Mouse (Mus musculus): ENCODE data around the gene Sstr3. TPM values are rescaled to one million over a fixed set of nuclear protein-coding genes. Genes with fewer than 3 reads are reported as not detected.

The Sstr3 gene
- polyA plus RNA-seq, 1 experiment from 2014 or later = not detected

DNA sequence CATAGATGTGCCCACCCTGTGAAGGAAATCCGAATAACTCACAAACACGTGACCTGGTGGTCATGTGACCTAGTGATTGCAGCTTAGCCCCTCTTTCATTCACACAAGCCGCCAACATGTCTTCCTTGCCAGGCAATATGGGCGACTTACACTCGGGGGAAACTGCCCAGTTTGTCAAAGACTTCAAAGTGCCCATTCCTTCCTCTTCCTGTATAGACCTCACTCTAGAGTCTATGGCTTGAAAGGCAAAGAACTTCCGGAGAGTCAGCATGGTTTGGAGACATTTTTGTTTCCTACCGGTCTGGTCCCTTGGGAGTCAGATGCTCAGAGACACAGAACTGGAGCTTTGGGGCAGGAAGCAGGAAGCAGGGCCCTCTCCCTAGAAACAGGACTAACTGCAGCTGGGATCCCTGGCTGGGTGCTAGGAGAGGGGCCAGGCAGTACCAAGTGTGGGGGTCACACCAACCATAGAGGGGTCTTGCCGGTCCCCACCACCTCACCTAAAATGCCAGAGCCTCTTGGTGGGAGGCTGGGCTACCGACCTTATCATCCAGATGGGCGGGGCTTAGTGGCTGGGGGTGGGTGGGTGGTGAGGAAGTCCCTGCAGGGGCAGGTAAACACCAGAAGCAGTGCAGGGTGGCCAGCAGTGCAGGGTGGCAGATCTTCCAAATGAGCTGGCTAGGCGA is 15.6 kb downstream of the Sstr3 start:
- Histone ChIP-seq H3K9ac (peak overlapping the region; percentile 85), H3K27ac (replicated peaks) (peak overlapping the region; percentile 88), H3K4me1 (peaks cover 48% of the 10 kb centered on the region), H3K4me2 (peak overlapping the region; percentile 78), H3K27me3 (replicated peaks) (no peaks in the 10 kb centered on the region), H3K9me3 (no peaks in the 10 kb centered on the region), H3K36me3 (peaks cover 11% of the 10 kb centered on the region), H3K4me3 (peak overlapping the region; percentile 57)
- 31% methylated on average over 11 of the region's 11 CpGs for WGBS
- no peak for ATAC-seq (ENCODE audit: extremely low read depth, insufficient number of reproducible peaks, low FRiP score, low TSS enrichment)

DNA sequence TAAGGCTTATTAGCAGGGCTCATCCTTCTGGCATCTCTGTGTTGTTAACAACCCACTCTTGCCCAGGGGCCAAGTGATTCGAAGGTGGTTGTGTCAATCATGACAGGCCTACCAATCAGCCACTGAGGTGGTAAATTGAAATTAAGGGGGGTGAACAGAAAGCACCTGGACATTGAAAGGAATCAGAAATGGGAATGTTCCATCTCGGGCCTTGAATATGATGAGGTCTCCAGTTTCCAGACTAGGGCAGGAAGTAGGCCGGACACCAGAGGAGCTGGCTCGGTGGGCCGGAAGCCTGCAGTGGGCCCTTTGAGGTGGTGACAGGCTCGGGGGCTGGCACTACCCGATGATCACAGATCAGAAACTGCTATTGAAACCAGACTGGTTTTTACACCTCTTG is 16.5 kb downstream of the Sstr3 start:
- Histone ChIP-seq H3K4me2 (peak overlapping the region; percentile 78), H3K4me3 (peak overlapping the region; percentile 57), H3K27me3 (replicated peaks) (no peaks in the 10 kb centered on the region; the same call in 1 of the 2 replicates), H3K4me1 (peaks cover 48% of the 10 kb centered on the region), H3K36me3 (peaks cover 11% of the 10 kb centered on the region), H3K27ac (replicated peaks) (peak overlapping the region; percentile 88), H3K9ac (peak overlapping the region; percentile 85), H3K9me3 (no peaks in the 10 kb centered on the region)
- no peak for ATAC-seq (ENCODE audit: extremely low read depth, insufficient number of reproducible peaks, low FRiP score, low TSS enrichment)
- WGBS = 41% methylated on average over 7 of the region's 7 CpGs

DNA sequence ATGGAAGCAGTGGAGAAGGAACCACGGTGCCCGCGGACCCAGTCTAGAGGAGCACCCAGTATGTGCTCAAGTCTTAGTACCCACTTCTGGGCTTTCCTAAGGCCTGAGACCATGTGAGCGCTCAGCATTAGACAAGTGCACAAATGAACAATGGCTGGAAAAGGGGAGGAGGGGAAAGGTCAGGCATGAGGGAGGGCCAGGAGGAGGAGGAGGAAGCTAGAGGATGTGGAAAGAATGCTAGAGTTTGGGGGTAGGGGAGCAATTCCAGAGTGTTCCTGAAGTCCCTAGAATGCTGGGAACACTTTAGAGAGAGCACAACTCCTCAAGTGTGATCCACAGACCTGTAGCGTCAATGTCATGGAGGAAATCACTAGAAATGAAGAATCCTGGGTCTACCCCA is 20.3 kb downstream of the Sstr3 start:
- Histone ChIP-seq H3K4me3 (no peak overlapping the region), H3K9ac (no peak overlapping the region), H3K4me2 (no peak overlapping the region), H3K27ac (replicated peaks) (no peak overlapping the region), H3K4me1 (peaks cover 37% of the 10 kb centered on the region), H3K36me3 (peaks cover 11% of the 10 kb centered on the region), H3K9me3 (no peaks in the 10 kb centered on the region), H3K27me3 (replicated peaks) (peaks cover 2% of the 10 kb centered on the region; the same call in 1 of the 2 replicates)
- ATAC-seq (ENCODE audit: extremely low read depth, insufficient number of reproducible peaks, low FRiP score, low TSS enrichment) = no peak
- 80% methylated on average over 5 of the region's 5 CpGs for WGBS

DNA sequence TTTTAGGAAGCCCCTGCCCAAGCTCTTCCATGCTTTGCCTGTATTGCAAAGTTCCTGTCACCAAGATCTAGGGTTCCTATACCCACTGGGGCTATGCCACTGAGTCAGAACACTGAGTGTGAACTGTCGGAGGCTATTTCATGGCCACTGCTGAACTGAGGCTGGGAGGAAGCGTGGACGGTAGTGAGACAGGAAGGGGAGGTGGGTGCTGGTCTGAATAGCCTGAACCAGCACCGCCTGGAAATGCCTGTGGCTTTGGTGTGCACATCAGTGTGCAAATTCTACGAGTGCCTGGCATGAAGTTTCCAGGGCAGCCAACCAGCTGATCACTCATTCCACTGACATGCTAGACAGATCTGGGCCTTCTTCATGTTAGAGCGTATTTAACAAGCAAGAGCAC is 22.6 kb downstream of the Sstr3 start:
- Histone ChIP-seq H3K9ac (no peak overlapping the region), H3K9me3 (no peaks in the 10 kb centered on the region), H3K27me3 (replicated peaks) (peaks cover 2% of the 10 kb centered on the region; the same call in 1 of the 2 replicates), H3K4me2 (no peak overlapping the region), H3K4me3 (no peak overlapping the region), H3K27ac (replicated peaks) (no peak overlapping the region), H3K36me3 (peaks cover 11% of the 10 kb centered on the region), H3K4me1 (peaks cover 22% of the 10 kb centered on the region)
- WGBS = 68% methylated on average over 6 of the region's 6 CpGs
- no peak for ATAC-seq (ENCODE audit: extremely low read depth, insufficient number of reproducible peaks, low FRiP score, low TSS enrichment)

DNA sequence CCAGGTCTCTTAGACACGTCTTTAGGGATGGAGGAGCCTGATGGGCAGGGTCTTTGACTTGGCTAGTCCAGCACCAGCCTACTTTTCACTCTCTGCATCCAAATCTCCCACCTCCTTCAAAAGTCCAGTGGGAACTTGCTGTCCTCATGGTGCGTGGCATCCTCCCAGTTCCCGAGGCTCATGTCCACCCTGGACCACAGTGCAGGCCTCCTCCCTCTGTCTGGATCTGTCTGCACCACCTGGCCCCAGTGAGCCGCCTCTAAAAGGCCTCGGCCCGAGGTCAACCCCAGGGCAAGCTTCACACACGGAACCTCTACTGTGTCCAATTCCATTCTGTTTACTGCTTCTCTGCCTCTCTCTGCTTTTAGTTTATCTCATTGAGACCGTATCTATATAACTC is 23.2 kb downstream of the Sstr3 start:
- Histone ChIP-seq H3K9ac (no peak overlapping the region), H3K9me3 (no peaks in the 10 kb centered on the region), H3K4me2 (no peak overlapping the region), H3K27me3 (replicated peaks) (peaks cover 2% of the 10 kb centered on the region; the same call in 1 of the 2 replicates), H3K4me1 (peaks cover 22% of the 10 kb centered on the region), H3K36me3 (peaks cover 10% of the 10 kb centered on the region), H3K27ac (replicated peaks) (no peak overlapping the region), H3K4me3 (no peak overlapping the region)
- no peak for ATAC-seq (ENCODE audit: extremely low read depth, insufficient number of reproducible peaks, low FRiP score, low TSS enrichment)
- 56% methylated on average over 8 of the region's 8 CpGs for WGBS

DNA sequence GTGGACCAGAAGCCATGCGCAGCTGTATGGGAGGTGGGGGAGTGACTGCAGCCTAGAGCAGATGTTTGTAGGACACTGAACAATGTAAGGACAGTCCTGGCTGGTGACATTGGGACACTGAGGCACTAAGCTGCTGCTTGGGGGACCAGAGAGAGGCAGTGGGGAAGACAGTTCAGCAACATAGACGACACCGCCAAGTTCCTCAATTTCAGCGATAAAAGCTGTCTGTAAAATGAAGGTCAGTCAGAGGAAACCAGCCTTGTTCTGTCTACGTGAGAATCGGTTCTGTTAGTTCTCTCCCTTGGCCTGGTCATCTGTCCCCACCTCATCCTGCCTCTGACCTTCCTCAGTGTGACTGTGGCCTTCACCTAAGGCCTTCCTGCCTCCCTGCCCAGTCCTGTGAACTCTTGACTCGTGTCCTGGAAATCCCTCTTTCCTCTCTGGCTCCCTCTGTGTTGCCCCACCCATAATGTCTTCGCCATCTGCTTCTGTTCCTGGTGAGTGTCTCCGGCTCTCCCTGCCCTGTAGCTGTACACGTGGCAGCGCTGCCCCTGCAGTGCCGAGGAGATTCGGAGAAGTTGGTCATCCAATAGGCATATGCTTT is 24.3 kb downstream of the Sstr3 start:
- no peak overlapping the region for H3K27ac ChIP-seq (replicated peaks)
- peaks cover 4% of the 10 kb centered on the region; the same call in 1 of the 2 replicates for H3K36me3 ChIP-seq
- no peaks in the 10 kb centered on the region for H3K9me3 ChIP-seq

DNA sequence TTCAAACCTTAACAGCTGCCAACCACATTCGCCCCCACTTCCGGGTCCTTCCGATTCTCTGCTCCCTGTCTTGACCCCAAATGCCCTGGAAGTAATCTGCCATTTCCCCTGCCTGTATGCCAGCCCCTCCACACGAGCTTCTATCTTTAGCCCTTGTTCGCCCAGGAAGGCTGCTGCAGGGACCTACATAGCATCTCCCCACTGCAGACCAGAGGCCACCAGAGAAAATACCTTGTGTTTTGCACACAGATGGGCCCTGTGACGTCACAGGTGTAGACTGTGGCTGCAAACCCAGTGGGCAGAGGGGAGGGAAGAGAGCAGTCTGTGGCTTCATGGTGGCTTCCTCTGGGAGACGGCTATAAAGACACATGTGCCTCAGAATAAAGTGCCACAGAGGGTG is 26.3 kb downstream of the Sstr3 start:
- ATAC-seq (ENCODE audit: extremely low read depth, insufficient number of reproducible peaks, low FRiP score, low TSS enrichment) = no peak
- no peaks in the 10 kb centered on the region for H3K9me3 ChIP-seq
- H3K4me1 ChIP-seq = peaks cover 29% of the 10 kb centered on the region
- peaks cover 2% of the 10 kb centered on the region; the same call in 1 of the 2 replicates for H3K27me3 ChIP-seq (replicated peaks)
- 45% methylated on average over 7 of the region's 7 CpGs for WGBS
- no peaks in the 10 kb centered on the region for H3K36me3 ChIP-seq
- H3K27ac ChIP-seq (replicated peaks) = no peak overlapping the region
- peak overlapping the region; percentile 44; the same call in 1 of the 2 replicates for H3K9ac ChIP-seq
- no peak overlapping the region for H3K4me2 ChIP-seq
- no peak overlapping the region for H3K4me3 ChIP-seq

More for the DNA sequence above, 24.3 kb downstream of the Sstr3 start:
- H3K27me3 ChIP-seq (replicated peaks) = peaks cover 2% of the 10 kb centered on the region; the same call in 1 of the 2 replicates
- H3K4me2 ChIP-seq = no peak overlapping the region
- H3K4me3 ChIP-seq = no peak overlapping the region
- H3K4me1 ChIP-seq = peaks cover 22% of the 10 kb centered on the region
- no peak for ATAC-seq (ENCODE audit: extremely low read depth, insufficient number of reproducible peaks, low FRiP score, low TSS enrichment)
- WGBS = 59% methylated on average over 13 of the region's 13 CpGs
- H3K9ac ChIP-seq = no peak overlapping the region

DNA sequence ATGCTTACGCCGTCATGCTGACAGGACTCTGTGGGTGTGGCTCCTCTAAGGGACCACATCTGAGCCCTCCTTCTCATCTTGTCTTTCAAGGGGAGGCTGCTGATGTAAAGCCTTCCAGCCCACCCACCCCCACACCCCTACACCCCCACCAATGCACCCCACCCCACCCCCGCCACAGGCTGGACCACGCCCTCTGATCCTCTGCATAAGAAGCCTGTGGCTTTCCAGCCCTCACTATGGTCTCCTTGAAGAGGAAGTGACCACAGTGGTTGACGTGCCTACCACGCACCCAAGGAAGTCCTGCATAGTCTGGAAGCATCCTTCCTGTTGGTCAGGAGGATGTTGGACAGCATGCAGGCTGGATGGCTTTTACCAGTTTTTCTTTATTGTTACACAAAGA is 28.7 kb downstream of the Sstr3 start:
- 67% methylated on average over 6 of the region's 6 CpGs for WGBS
- no peak for ATAC-seq (ENCODE audit: extremely low read depth, insufficient number of reproducible peaks, low FRiP score, low TSS enrichment)
- Histone ChIP-seq H3K9ac (no peak overlapping the region), H3K27ac (replicated peaks) (no peak overlapping the region), H3K36me3 (no peaks in the 10 kb centered on the region), H3K4me1 (peaks cover 24% of the 10 kb centered on the region), H3K27me3 (replicated peaks) (no peaks in the 10 kb centered on the region), H3K4me3 (no peak overlapping the region), H3K4me2 (no peak overlapping the region), H3K9me3 (no peaks in the 10 kb centered on the region)

DNA sequence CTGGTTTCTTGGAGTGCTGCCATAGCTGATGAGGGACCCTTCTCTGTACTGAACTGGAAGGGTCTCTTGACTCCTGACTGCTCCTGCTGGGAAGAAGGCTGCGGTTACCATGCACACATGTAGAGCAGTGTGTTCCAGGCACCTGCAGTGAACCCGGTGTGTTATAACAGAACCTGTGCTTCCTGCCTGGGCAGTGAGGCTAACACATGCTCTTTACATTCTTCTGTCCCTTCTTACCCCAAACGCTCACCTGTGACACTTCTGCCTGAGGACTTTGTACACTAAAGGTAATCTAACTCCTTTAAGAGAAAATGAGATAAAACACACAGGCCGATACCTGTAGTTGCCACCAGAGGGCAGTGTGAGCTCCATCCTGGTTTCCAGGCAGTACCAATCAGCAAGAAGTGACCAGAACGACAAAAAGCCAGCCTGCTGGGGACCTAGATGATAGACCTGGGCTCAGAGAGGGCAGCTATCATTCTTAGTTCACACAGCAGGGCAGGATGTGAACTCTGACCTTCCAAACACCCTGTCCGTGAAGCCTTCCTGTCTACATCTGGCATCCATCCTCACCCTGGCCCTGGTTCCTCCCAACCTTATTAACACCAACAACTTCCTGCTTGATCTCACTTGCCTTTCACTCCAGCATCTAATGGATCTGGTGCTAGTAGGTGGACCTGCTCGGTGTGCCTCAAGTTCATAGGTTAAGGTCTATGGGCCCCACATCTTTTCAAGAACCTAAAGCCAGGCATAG is 29.9 kb downstream of the Sstr3 start:
- no peak overlapping the region for H3K4me3 ChIP-seq
- 25% methylated on average over 7 of the region's 7 CpGs for WGBS
- peaks cover 26% of the 10 kb centered on the region for H3K4me1 ChIP-seq
- no peaks in the 10 kb centered on the region for H3K27me3 ChIP-seq (replicated peaks)
- peak overlapping the region; percentile 25 for H3K9ac ChIP-seq
- H3K9me3 ChIP-seq = no peaks in the 10 kb centered on the region
- no peak; the same call in 1 of the 2 replicates for ATAC-seq (ENCODE audit: extremely low read depth, insufficient number of reproducible peaks, low FRiP score, low TSS enrichment)
- H3K4me2 ChIP-seq = no peak overlapping the region
- H3K36me3 ChIP-seq = no peaks in the 10 kb centered on the region
- H3K27ac ChIP-seq (replicated peaks) = no peak overlapping the region

DNA sequence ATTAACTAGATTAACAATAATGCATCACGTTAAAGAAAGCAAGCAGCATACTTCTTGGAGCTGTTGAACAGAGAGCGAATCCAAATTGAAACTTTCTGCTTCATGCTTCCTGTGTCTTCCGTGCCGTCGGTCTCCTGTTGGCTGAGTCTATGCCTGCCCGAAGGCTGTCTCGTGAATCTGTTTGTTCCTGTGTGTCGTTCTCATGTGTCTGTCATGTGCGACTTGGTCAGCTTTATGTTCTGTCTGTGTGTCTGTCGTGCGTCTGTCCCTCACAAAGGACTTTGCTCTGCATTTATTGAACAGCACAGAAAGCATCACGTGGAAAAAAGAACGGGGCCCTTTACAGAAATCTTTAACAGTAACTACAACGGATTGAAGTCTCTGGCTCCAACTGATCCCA is 31.5 kb downstream of the Sstr3 start:
- Histone ChIP-seq H3K4me1 (peaks cover 28% of the 10 kb centered on the region), H3K36me3 (no peaks in the 10 kb centered on the region), H3K27ac (replicated peaks) (no peak overlapping the region), H3K4me3 (no peak overlapping the region), H3K9me3 (no peaks in the 10 kb centered on the region), H3K4me2 (no peak overlapping the region), H3K9ac (no peak overlapping the region), H3K27me3 (replicated peaks) (no peaks in the 10 kb centered on the region)
- ATAC-seq (ENCODE audit: extremely low read depth, insufficient number of reproducible peaks, low FRiP score, low TSS enrichment) = no peak
- WGBS = 77% methylated on average over 14 of the region's 14 CpGs

DNA sequence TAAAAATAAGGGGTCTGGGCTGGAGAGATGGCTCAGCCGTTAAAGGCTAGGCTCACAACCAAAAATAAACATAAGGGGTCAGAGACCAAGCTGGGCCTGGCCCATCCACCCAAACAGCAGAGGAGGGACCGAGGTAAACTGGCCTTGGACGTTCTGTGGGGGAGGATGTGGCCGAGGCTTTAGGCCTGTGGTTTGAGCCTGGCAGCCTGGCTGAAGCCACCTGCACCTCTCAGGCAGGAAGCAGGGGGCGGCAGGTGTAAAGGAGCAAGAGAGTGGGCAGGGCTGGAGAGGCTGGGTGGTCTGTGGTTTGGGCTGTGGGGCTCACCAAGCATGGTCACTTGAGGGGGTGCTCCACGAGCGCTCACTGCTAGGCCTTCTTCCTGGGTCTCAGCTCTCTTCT is 32.5 kb downstream of the Sstr3 start:
- H3K4me3 ChIP-seq = no peak overlapping the region
- 74% methylated on average over 7 of the region's 7 CpGs for WGBS
- no peak overlapping the region for H3K27ac ChIP-seq (replicated peaks)
- no peaks in the 10 kb centered on the region for H3K27me3 ChIP-seq (replicated peaks)
- peaks cover 24% of the 10 kb centered on the region for H3K4me1 ChIP-seq
- no peak overlapping the region for H3K9ac ChIP-seq
- no peaks in the 10 kb centered on the region for H3K36me3 ChIP-seq
- no peak overlapping the region for H3K4me2 ChIP-seq
- H3K9me3 ChIP-seq = no peaks in the 10 kb centered on the region
- ATAC-seq (ENCODE audit: extremely low read depth, insufficient number of reproducible peaks, low FRiP score, low TSS enrichment) = no peak
